Mouse (Mus musculus): ENCODE measurements around the gene Spata21.

DNA sequence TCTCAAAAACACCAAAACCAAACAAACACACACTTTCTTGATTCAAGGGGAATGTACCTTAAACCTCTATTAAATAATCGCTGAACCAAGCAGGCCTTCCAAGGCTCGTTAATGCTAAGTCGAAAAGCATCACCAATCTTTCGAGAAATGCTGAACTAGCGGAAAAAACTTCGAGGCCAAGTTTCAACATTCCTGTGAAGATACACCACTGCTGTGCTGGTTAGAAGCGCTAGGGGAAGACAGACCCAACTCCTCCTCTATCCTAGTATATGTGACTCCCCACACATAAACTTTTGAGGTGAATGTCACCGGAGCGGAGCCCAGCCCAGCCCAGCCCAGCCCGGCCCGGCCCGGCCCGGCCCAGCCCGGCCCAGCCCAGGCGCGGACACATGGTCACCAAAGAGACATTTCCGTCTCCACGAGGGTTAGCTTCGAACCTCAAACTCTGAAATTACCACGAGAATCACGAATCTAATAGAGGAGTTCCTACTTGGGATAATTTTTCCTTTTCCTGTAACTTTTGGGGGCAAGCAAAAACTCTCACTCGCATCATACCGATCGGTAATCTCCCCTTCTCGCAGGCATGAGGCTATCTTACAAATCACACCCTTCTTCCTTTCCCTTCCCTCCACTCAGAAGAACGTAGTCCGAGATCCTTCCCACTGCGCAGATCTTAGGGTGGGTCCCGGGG is 50.4 kb downstream of the Spata21 start:
- TF ChIP-seq CTCF (IDR thresholded peaks at IDR 0.05; ENCODE audit: control insufficient read depth, insufficient read depth, insufficient read length) (no peak), MAX (IDR thresholded peaks at IDR 0.05) (no peak), FOSL1 (IDR thresholded peaks at IDR 0.05; ENCODE audit: insufficient read depth, low read length, poor library complexity, severe bottlenecking) (no peak)

All from C2C12 (cell line).